Mouse (Mus musculus) myocyte (in vitro differentiated cells): ENCODE measurements around the gene Tma7. TPM values are rescaled to one million over a fixed set of nuclear protein-coding genes. Genes with fewer than 3 reads are reported as not detected.

ENCODE experiments used
- H3K27me3 ChIP-seq: one replicate; pipeline ENCODE4 v1.6.1; 2011; ENCODE audit not compliant: control insufficient read depth, insufficient read depth, insufficient read length
- H3K36me3 ChIP-seq: one replicate; pipeline ENCODE4 v1.6.1; 2011; ENCODE audit not compliant: control insufficient read depth, insufficient read depth
- H3K4me2 ChIP-seq: one replicate; pipeline ENCODE4 v1.6.1; 2011; ENCODE audit warnings: low read depth, control low read depth
- H3K4me3 ChIP-seq: one replicate; pipeline ENCODE4 v1.5.1; 2011; ENCODE audit warnings: mild to moderate bottlenecking, control low read depth, moderate library complexity
- H3K79me2 ChIP-seq: one replicate; pipeline ENCODE4 v1.6.1; 2011; ENCODE audit not compliant: control insufficient read depth, insufficient read depth
- H3ac ChIP-seq: one replicate; pipeline ENCODE4 v1.6.1; 2011; ENCODE audit not compliant: control insufficient read depth, insufficient read length
- CEBPB ChIP-seq: IDR thresholded peaks from 2 replicates; pipeline ENCODE4 v1.6.1; 2011; ENCODE audit warnings: mild to moderate bottlenecking, moderate library complexity; ENCODE audit not compliant: poor library complexity, insufficient read depth, severe bottlenecking
- E2F4 ChIP-seq: IDR thresholded peaks from one replicate; pipeline ENCODE4 v1.6.1; 2011; ENCODE audit warnings: mild to moderate bottlenecking, control low read depth, moderate library complexity; ENCODE audit not compliant: insufficient read depth
- MAX ChIP-seq: IDR thresholded peaks from one replicate; pipeline ENCODE4 v1.6.1; 2011; ENCODE audit warnings: low read depth, mild to moderate bottlenecking, control low read depth
- MYOD1 ChIP-seq, 3 experiments: IDR thresholded peaks; one replicate each; pipeline ENCODE4 v1.6.1; 2011; ENCODE audit warnings: control low read depth in 2 of 3, low read depth in 2 of 3, mild to moderate bottlenecking in 2 of 3, moderate library complexity in 1 of 3; ENCODE audit not compliant: insufficient read length in 2 of 3, control insufficient read depth in 1 of 3
- MYOG ChIP-seq, 3 experiments: IDR thresholded peaks; one replicate each; pipeline ENCODE4 v1.6.1; 2011; ENCODE audit warnings: control low read depth in 2 of 3, low read depth in 2 of 3, mild to moderate bottlenecking in 2 of 3; ENCODE audit not compliant: insufficient read length in 2 of 3, control insufficient read depth in 1 of 3, insufficient read depth in 1 of 3
- POLR2A ChIP-seq: IDR thresholded peaks from one replicate; pipeline ENCODE4 v1.6.1; 2011; ENCODE audit warnings: low read depth, mild to moderate bottlenecking, control low read depth, moderate library complexity; ENCODE audit not compliant: insufficient read length
- POLR2AphosphoS2 ChIP-seq: IDR thresholded peaks from one replicate; pipeline ENCODE4 v1.6.1; 2011; ENCODE audit warnings: low read depth, control low read depth; ENCODE audit not compliant: insufficient read length
- REST ChIP-seq: IDR thresholded peaks from one replicate; pipeline ENCODE4 v1.6.1; 2011; ENCODE audit warnings: mild to moderate bottlenecking, control low read depth, moderate library complexity; ENCODE audit not compliant: insufficient read depth, insufficient read length
- SRF ChIP-seq: IDR thresholded peaks from one replicate; pipeline ENCODE4 v1.6.1; 2011; ENCODE audit warnings: low read depth; ENCODE audit not compliant: control insufficient read depth, insufficient read length
- TCF12 ChIP-seq: IDR thresholded peaks from one replicate; pipeline ENCODE4 v1.6.1; 2011; ENCODE audit warnings: mild to moderate bottlenecking, control low read depth; ENCODE audit not compliant: poor library complexity, insufficient read depth, severe bottlenecking
- TCF3 ChIP-seq: IDR thresholded peaks from one replicate; pipeline ENCODE4 v1.6.1; 2011; ENCODE audit warnings: low read depth, control low read depth; ENCODE audit not compliant: insufficient read length
- USF1 ChIP-seq: IDR thresholded peaks from one replicate; pipeline ENCODE4 v1.6.1; 2011; ENCODE audit warnings: low read depth, mild to moderate bottlenecking, control low read depth, moderate library complexity
- polyA plus RNA-seq: library from polyadenylated mRNA; unstranded; fragments of >200 nt; fragmentation: generic; extraction: Trizol; gene quantifications from one replicate; pipeline ENCODE4 v1.2.1, GENCODE M21; 2012; ENCODE audit warnings: missing spikeins

Gene Tma7
- polyA plus RNA-seq, 1 experiment: 271 TPM

GRCm38 (mm10) chr9:109087987-109088386, 5.6 kb upstream of the Tma7 start:
- no peaks in the 10 kb centered on the region for H3K27me3 ChIP-seq
- no peak overlapping the region for H3K4me3 ChIP-seq
- no peak overlapping the region for H3K4me2 ChIP-seq
- H3ac ChIP-seq: no peak overlapping the region
- TF ChIP-seq POLR2AphosphoS2 (no peak), USF1 (no peak), MAX (no peak), MYOD1 (IDR thresholded peaks at IDR 0.05; ENCODE audit: control insufficient read depth in 1 of 3, insufficient read length in 2 of 3, low read depth in 2 of 3) (no peak), CEBPB (no peak), TCF12 (no peak), REST (no peak), SRF (no peak), POLR2A (no peak), TCF3 (no peak), MYOG (IDR thresholded peaks at IDR 0.05; ENCODE audit: control insufficient read depth in 1 of 3, insufficient read depth in 1 of 3, insufficient read length in 2 of 3, low read depth in 2 of 3) (no peak), E2F4 (no peak)
- no peaks in the 10 kb centered on the region for H3K36me3 ChIP-seq
- peaks cover 1% of the 10 kb centered on the region for H3K79me2 ChIP-seq

DNA sequence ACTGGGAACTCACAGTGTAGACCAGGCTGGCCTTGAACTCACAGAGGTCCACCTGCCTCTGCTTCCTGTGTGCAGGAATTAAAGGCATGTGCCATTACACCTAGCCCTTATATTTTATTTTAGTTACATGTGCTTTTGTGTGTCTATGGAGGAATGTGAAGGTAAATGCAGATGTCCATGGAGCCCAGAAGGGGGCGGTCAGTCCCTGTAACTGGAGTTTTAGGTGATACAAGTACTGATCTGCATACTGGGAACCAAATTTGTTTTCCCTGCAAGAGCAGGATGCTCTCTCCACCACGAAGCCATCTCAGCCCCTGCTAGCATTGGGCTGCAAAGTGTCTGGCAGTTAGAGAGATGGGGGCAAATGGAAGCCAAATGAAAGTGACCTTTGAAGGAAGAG, 2.5 kb upstream of the Tma7 start:
- no peaks in the 10 kb centered on the region for H3K36me3 ChIP-seq
- H3K4me3 ChIP-seq: no peak overlapping the region
- H3K79me2 ChIP-seq: peaks cover 32% of the 10 kb centered on the region
- TF ChIP-seq E2F4 (no peak), POLR2AphosphoS2 (no peak), POLR2A (no peak), MAX (no peak), CEBPB (no peak), MYOD1 (IDR thresholded peaks at IDR 0.05; ENCODE audit: control insufficient read depth in 1 of 3, insufficient read length in 2 of 3, low read depth in 2 of 3) (no peak), MYOG (IDR thresholded peaks at IDR 0.05; ENCODE audit: control insufficient read depth in 1 of 3, insufficient read depth in 1 of 3, insufficient read length in 2 of 3, low read depth in 2 of 3) (no peak), SRF (no peak), TCF12 (no peak), REST (no peak), USF1 (no peak), TCF3 (no peak)
- H3K27me3 ChIP-seq: no peaks in the 10 kb centered on the region
- H3ac ChIP-seq: no peak overlapping the region
- H3K4me2 ChIP-seq: no peak overlapping the region

- peak overlapping the region; percentile 95 for H3K4me2 ChIP-seq
- H3ac ChIP-seq: peak overlapping the region; percentile 22
- H3K36me3 ChIP-seq: peaks cover 5% of the 10 kb centered on the region
- peak overlapping the region; percentile 90 for H3K4me3 ChIP-seq
- no peak for TF ChIP-seq REST
- TF ChIP-seq USF1: no peak
- TF ChIP-seq MYOD1 (IDR thresholded peaks at IDR 0.05; ENCODE audit: control insufficient read depth in 1 of 3, insufficient read length in 2 of 3, low read depth in 2 of 3): no peak
- TF ChIP-seq POLR2AphosphoS2: no peak
- TF ChIP-seq TCF12: no peak
- TF ChIP-seq CEBPB: no peak
- TF ChIP-seq MAX: no peak
- TF ChIP-seq MYOG (IDR thresholded peaks at IDR 0.05; ENCODE audit: control insufficient read depth in 1 of 3, insufficient read depth in 1 of 3, insufficient read length in 2 of 3, low read depth in 2 of 3): no peak
- no peak for TF ChIP-seq SRF
- no peak for TF ChIP-seq E2F4
- no peak for TF ChIP-seq POLR2A
- TF ChIP-seq TCF3: no peak
- H3K27me3 ChIP-seq: no peaks in the 10 kb centered on the region
- H3K79me2 ChIP-seq: peaks cover 34% of the 10 kb centered on the region
These were observed 651 bp downstream of the Tma7 start for GRCm38 (mm10) chr9:109081749-109082123.

DNA sequence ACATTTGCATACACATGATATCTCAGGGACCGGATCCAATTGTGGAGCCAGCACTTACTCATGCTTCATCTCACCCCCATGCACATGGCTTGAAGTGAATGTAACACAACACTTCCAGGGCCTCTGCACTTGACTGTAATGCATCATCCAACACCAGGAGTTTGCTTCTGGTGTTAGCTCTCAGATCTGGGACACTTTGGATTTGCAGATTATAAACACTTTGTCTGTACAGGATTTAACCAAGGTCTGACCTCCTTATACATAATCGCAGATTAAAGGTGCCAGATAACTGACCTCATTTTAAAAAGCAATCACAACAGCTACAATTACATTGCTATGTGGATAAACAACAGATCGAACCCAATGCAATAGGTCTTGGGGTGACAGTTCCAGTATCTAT, 1.9 kb downstream of the Tma7 start:
- peaks cover 5% of the 10 kb centered on the region for H3K36me3 ChIP-seq
- no peaks in the 10 kb centered on the region for H3K27me3 ChIP-seq
- H3K4me2 ChIP-seq: peak overlapping the region; percentile 95
- H3ac ChIP-seq: no peak overlapping the region
- TF ChIP-seq POLR2AphosphoS2 (no peak), TCF12 (no peak), CEBPB (no peak), REST (no peak), E2F4 (no peak), POLR2A (no peak)
- no peak overlapping the region for H3K4me3 ChIP-seq
- peaks cover 34% of the 10 kb centered on the region for H3K79me2 ChIP-seq

GRCm38 (mm10) chr9:109073661-109074573, 8.5 kb downstream of the Tma7 start, which contains the start of gene Atrip:
Gene Atrip, minus strand, starts transcription at chr9:109074124.
- peak within 1 kb of the TSS; percentile 95 for H3K4me3 ChIP-seq
- peak within 1 kb of the TSS; percentile 80 for H3ac ChIP-seq
- peaks cover 6% of the 10 kb centered on the region for H3K36me3 ChIP-seq
- no peaks in the 10 kb centered on the region for H3K27me3 ChIP-seq
- peaks cover 24% of the 10 kb centered on the region for H3K79me2 ChIP-seq
- peak within 1 kb of the TSS; percentile 100 for H3K4me2 ChIP-seq
- TF ChIP-seq USF1 (no peak), SRF (peak; percentile 76), POLR2A (peak; percentile 93), POLR2AphosphoS2 (peak; percentile 97)
